Mouse (Mus musculus): Measurements from ENCODE around the gene Cstad.

Gene Cstad

GRCm38 (mm10) chr2:30595796-30596195, 956 bp downstream of the Cstad start:
- no peak for DNase-seq (ENCODE audit: low spot score in 2 of 2)

DNA sequence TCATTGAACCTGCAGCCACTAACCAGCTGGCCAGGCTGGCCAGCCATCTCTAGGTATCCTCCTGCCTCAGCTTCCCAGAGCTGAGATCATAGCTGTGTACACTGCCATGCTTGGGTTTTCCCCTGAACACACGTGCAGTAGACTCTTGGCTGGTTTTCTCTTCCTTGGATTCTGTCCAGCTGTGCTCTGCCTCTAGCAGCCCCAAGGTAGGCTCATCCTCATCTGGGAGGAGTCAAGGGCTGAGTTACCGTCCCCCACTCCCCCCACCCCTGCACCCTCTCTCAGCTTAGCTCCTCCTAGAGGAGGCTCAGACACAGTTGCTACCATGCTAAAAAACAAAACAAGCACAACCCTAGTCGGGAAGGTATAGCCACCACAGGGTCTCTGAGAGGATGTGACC, 4.8 kb downstream of the Cstad start:
- DNase-seq (ENCODE audit: low spot score in 2 of 2) = no peak

DNA sequence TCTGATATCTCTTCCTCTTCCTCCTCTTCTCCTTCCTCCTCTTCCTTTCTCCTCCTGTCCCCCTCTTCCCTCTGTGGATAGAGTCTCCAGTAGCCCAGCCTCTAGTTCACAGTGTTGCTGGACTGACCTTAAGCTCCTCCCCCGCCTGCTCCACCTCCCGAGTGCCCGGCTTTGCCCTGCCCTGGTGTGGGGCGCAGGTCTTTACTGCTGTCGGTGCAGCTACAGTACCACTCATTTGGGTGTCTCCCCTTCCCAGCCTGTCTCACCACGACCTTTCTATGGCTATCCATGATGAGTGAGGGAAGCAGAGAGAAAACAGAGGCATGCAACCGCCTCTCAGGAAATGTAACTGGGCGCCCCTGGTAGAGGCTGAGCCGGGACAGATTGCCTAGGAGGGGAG, 5.5 kb downstream of the Cstad start:
- no peak for DNase-seq (ENCODE audit: low spot score in 2 of 2)

GRCm38 (mm10) chr2:30600965-30601841, 6.4 kb downstream of the Cstad start:
- no peak for DNase-seq (ENCODE audit: low spot score in 2 of 2)

DNA sequence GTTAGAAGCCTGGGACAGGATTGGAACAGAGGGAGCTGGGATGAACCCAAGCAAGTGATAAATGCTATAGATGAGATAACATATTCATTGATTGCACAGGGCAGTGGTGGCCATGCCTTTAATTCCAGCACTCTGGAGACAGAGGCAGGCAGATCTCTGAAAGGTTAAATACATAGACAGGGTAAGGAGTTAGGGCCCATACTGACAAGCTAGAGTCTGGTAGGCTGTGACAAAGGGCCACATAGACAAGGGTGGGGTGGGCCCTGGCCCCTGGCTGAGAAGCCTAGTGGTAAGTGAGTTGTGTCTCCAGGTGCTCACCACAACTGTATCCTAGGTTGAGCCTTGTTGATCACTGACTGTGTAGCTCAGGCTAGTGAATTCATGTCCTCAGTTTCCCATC, 7.6 kb downstream of the Cstad start:
- DNase-seq (ENCODE audit: low spot score in 2 of 2) = no peak

DNA sequence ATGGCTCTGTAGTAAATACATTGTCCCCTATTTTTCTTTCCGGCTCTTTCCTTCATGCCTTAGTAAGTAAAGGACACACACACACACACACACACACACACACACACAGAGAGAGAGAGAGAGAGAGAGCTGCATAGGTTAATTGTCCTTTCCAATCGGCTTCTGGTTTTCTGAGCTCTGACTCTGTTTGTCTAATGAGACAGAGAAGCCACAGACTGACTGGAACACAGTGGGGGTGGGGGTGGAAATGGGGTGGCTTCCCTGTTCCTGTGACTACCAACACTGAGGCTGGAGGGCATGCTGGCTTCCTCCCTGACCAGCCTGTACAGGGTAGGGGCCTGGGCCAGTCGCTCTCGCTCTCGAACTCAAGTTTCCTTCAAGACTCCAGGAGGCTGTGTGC, 8.9 kb downstream of the Cstad start:
- DNase-seq (ENCODE audit: low spot score in 2 of 2) = no peak

DNA sequence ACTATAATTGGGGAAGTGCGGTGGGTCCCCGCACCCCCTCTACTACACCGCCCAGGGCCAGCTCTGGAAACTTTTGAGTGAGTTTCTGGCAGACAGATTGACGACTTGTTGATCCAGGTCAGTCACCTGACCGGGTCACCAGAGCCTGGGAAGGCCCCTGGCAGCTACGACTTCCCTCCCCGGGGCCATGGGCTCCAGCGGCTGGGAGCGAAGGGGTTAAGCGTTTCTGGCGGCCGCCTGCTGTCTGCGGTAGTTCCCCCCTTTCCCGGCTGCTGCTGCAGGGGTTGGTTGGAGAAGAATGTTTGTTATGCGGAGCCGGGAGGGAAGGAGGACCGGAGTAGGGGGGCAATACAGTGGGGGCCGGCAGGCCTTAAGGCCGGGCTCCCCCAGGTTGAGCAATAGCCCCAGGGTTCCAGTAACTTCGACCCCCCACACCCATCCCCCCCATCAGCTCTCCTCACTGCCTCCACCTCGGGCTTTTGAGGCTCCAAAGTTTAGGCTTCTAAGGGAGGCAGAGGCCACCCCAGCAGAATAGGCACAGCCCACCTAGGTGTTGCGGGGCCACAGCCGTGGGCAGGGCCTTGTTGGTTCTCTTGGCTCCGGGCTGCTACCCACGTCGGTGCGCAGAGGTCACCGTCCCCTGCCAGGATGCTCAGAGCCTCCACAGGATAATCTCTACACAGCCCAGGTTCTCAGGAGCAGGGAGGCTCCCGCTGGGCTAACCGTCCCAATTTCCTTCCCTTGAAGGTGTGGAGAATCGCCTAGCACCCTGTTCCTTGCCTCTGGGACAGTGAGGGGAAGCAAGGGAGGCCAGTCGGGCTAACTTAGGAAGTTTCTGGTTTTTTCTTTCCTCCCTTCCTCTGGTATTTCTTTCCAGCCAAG, 10.3 kb downstream of the Cstad start:
- DNase-seq (ENCODE audit: low spot score in 2 of 2) = no peak

- no peak for DNase-seq (ENCODE audit: low spot score in 2 of 2)
Observed at GRCm38 (mm10) chr2:30605762-30606051, 10.9 kb downstream of the Cstad start.

GRCm38 (mm10) chr2:30606621-30607052, 11.8 kb downstream of the Cstad start:
- no peak for DNase-seq (ENCODE audit: low spot score in 2 of 2)

GRCm38 (mm10) chr2:30607941-30608340, 13.1 kb downstream of the Cstad start:
- no peak for DNase-seq (ENCODE audit: low spot score in 2 of 2)

DNA sequence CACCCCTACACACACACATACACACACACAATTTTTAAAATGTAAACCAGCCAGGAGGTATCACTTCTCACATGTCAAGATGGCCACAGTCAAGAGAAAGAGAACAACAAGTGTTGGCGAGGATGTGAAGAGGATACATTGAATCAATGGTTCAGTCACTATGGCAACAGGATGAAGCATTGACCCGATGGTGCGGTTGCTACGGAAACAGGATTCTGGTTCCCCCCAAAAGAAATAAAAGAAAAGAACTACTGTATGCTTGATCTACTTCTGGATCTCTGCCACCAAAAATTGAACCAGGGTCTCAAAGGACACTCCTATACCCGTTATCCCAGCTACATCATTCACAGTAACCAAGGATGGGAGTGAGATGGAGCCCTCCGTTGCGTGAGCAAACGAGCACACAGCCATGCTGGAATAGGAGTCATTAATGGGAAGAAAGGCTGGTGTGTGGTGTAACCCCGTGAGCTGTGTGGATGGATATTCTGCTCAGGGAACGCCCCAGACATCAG, 13.9 kb downstream of the Cstad start:
- DNase-seq (ENCODE audit: low spot score in 2 of 2) = no peak

DNA sequence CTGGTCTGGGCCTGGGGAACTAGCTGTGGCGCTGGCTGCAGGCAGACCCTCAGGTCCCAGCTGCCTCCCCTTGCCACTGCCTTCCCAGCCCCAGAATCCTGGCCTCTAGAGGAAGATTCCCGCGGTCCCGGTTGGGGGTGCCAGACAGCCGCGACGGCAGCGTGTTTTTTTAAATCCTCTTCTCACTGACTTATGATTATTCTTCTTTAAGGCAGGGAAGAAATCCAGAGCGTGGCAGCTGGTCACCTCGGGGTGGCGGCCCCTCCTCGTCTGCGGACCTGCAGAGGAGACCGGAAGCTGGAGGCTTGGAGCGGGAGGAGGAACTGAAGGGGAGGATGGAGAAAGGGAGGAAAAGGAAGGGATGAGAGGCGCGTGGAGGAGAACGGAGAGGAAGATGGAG, 18.7 kb downstream of the Cstad start:
- no peak for DNase-seq (ENCODE audit: low spot score in 2 of 2)

DNA sequence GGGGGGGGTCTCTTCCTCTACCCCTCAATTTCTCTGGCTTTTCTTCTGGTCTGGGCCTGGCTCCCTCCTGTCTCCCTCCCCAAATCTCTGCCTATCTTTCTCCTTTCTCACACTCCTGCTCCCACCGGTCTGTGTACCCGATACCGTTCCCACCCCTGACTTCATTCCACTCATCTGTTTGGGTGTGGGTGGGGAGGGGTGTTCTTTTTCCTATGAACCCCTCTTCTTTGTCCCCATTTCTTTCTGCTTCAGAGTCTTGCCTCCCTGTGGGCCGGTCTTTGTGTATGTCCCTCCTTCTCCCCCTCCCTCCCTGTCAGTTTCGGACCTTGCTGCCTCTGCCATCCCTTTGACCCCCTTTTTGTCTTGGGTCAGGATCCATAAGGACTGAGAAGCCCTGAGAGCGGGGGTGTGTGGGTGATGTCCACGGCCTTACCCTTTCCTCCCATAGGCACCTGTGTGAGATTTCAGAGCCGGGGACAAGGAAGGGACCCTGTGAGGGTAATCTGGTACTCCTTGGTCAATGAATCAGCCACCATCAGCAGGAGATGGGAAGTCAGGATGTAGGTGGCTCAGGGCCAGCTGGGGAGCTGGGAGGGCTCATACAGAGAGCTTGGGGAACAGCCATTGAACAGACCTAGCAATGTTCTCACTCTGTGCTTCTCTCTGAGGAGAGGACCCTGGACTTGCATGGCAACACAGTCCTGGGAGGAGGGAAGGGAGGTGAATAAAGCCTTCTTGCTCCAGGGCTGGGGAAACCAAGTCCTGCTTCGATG, 19.5 kb downstream of the Cstad start:
- no peak for DNase-seq (ENCODE audit: low spot score in 2 of 2)

GRCm38 (mm10) chr2:30615869-30616268, 21.0 kb downstream of the Cstad start:
- DNase-seq (ENCODE audit: low spot score in 2 of 2) = no peak

GRCm38 (mm10) chr2:30616464-30616863, 21.6 kb downstream of the Cstad start:
- no peak for DNase-seq (ENCODE audit: low spot score in 2 of 2)

- no peak for DNase-seq (ENCODE audit: low spot score in 2 of 2)
Observed at GRCm38 (mm10) chr2:30618487-30619248, 23.8 kb downstream of the Cstad start.

- no peak for DNase-seq (ENCODE audit: low spot score in 2 of 2)
Observed at GRCm38 (mm10) chr2:30623873-30624272, 29.0 kb downstream of the Cstad start.

- DNase-seq (ENCODE audit: low spot score in 2 of 2) = no peak
Observed at GRCm38 (mm10) chr2:30625296-30625826, 30.5 kb downstream of the Cstad start.

DNA sequence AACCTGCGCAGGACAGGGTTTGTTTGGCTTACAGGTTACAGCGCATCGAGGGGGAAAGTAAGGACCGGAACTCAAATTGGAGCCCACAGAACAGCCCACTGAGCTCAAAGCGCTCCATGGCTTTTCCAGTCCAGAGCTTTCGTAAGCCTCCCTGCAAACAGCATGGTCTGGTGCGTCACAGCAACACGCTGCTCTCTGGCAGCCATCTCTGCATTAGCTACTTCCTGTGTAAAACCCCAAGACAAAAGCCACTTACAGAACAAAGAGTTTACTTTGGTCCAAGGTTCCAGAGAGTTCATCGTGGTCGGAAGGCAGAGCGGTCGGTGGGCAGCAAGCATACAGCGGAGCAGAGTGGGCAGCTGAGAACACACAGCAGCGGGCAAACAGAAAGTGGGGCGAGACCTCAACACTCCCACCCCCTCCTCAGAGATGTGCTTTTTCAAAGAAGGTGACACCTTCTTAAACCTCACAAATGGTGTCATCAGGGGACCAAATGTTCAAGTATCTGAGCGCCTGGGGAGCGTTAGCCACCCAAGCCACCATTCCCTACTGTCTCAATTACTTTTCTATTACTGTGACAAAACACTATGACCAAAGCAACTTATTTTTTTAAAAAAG, 31.3 kb downstream of the Cstad start:
- DNase-seq (ENCODE audit: low spot score in 2 of 2) = no peak

GRCm38 (mm10) chr2:30627338-30627737, 32.5 kb downstream of the Cstad start:
- DNase-seq (ENCODE audit: low spot score in 2 of 2) = no peak

DNA sequence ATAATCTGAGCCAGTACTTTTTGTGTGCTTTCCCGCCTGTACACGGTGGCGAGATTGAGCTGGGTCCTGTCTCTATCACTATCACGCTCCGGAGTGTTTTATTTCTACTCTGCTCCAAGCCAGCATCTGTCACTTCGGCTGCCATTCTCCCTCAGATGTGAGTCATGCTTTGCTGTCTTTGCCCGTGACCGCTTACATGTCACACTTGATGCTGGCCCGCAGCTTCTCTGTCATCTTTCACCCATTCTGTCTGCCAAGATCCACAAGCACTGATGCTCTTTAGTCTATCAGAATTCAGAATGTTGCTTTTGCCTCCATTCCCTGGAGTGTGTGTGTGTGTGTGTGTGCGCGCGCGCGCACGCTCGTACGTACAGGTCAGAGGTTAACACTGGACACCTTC, 33.5 kb downstream of the Cstad start:
- no peak for DNase-seq (ENCODE audit: low spot score in 2 of 2)
